Mouse (Mus musculus) brain, adult 2 months (tissue): ENCODE data around the gene Hist1h2bj.

ENCODE experiments used
- DNase-seq: peaks from one replicate; pipeline ENCODE4 v3.0.0; 2011; ENCODE audit warnings: low read depth, low spot score

Gene Hist1h2bj

GRCm38 (mm10) chr13:22014411-22014845 lies 28.6 kb upstream of the Hist1h2bj start:
- DNase-seq = no peak

GRCm38 (mm10) chr13:22015479-22016450 lies 27.2 kb upstream of the Hist1h2bj start:
- peak; percentile 74 for DNase-seq

- DNase-seq = no peak
Observed at GRCm38 (mm10) chr13:22019934-22020835, 22.8 kb upstream of the Hist1h2bj start.

DNA sequence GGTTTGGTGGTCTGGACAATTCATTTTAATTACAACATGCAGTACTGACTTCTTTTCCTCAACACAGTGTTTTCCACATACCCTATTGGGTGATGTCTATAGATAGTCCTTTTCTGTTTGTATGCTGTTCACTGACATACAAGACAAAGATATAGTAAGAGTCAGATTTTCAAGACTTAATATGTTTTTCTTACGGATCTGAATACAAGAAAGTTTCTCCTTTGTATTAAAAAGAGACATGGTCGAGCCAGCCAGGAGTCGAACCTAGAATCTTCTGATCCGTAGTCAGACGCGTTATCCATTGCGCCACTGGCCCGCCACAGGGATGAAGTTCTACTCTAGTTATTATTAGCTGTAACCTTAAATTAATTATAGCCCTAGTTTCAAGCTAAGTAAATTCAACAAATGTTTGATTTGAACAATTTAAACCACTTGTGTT lies 22.1 kb upstream of the Hist1h2bj start:
- peak; percentile 20 for DNase-seq

DNA sequence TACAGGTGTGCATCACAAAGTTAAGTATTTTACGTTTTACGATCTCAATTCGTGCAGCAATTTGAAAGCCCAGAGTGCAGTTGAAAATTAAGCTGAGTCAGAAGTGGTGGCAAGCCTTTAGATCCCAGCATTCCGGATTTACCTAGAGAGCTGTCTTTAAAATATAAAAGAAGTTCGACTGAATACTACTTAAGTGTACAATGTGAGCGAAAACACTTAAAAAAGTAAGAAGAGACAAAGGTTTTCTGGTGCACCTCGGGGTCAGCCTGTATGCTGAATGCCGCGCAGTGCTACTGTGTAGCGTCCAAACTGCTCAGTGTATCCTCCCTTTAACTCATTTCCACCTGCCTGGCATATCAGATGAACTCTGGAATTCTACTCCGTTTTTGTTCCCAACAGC lies 21.4 kb upstream of the Hist1h2bj start:
- no peak for DNase-seq

DNA sequence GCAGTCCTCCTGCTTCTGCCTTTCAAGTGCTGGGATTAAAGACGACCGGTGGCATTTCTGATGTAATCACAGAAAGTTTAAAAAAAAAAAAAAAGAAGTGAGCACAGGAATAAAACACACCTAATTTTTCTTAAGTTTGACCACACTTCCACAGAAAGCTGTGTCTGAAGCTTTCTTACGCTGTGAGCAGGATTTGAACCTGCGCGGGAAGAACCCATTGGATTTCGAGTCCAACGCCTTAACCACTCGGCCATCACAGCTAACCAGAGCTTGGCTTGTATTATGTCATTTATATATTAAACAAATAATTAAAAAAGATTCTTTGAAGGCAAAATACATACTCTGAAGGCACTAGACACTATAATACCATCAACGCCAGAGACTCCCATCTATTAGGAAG lies 20.8 kb upstream of the Hist1h2bj start:
- DNase-seq = peak; percentile 85

- DNase-seq = peak; percentile 79
Observed at GRCm38 (mm10) chr13:22026058-22027031, 16.7 kb upstream of the Hist1h2bj start.

- peak; percentile 95 for DNase-seq
Observed at GRCm38 (mm10) chr13:22028673-22029460, 14.1 kb upstream of the Hist1h2bj start.

GRCm38 (mm10) chr13:22029928-22030327 lies 13.1 kb upstream of the Hist1h2bj start:
- peak; percentile 42 for DNase-seq

DNA sequence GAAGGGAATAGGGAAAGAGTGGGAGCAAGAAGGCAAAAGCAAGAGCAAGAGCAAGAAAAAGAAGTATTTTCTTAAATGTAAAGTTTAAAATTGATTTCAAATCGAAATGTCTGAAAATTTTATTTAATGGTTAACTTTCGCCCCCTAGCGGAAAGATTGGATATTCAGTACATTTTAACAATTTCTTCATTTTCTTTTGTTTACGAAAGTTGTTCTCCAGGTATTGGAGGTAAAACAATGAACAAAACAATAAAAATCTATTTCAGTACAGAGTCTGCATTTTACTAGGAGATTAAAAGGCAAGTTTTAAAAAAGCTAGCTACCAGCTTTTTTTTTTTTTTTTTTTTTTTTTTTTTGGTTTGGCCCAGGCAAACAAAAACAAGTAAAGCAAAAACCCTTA lies 12.5 kb upstream of the Hist1h2bj start:
- DNase-seq = peak; percentile 51

- no peak for DNase-seq
Observed at GRCm38 (mm10) chr13:22033741-22034442, 9.1 kb upstream of the Hist1h2bj start.

GRCm38 (mm10) chr13:22034443-22035266 lies 8.4 kb upstream of the Hist1h2bj start:
- DNase-seq = no peak

DNA sequence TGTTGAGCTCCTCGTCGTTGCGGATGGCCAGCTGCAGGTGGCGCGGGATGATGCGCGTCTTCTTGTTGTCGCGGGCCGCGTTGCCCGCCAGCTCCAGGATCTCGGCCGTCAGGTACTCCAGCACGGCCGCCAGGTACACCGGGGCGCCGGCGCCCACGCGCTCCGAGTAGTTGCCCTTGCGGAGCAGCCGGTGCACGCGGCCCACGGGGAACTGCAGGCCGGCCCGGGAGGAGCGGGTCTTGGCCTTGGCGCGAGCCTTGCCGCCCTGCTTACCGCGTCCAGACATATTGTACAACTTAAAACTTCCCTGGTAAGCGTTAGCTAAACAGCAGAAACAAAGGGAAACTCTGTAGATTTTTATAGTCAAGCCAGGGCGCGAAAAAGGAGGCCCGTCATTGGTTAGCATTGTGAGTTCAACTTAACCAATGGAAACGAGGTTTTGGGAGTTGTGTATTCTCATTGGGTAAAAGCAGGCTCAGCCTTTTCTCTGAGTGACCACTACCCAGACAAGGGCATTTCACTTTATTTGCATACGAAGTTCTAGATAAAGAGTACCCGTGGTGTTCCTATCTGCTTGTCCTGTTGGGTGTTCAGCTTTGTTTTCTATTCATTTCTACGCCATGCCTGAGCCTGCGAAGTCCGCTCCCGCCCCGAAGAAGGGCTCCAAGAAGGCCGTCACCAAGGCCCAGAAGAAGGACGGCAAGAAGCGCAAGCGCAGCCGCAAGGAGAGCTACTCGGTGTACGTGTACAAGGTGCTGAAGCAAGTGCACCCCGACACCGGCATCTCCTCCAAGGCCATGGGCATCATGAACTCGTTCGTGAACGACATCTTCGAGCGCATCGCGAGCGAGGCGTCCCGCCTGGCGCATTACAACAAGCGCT lies 7.5 kb upstream of the Hist1h2bj start, which contains the start of the genes Hist1h2ah and Hist1h2bk:
Gene Hist1h2ah, minus strand, starts transcription at position 302 of the 882 bp plus-strand sequence.
Gene Hist1h2bk, plus strand, starts transcription at position 604 of the 882 bp plus-strand sequence.
- DNase-seq = peak; percentile 97

- no peak for DNase-seq
Observed at GRCm38 (mm10) chr13:22036149-22036956, 6.7 kb upstream of the Hist1h2bj start.

- no peak for DNase-seq
Observed at GRCm38 (mm10) chr13:22036986-22037385, 6.0 kb upstream of the Hist1h2bj start.

GRCm38 (mm10) chr13:22037415-22037814 lies 5.6 kb upstream of the Hist1h2bj start:
- no peak for DNase-seq
